Mouse (Mus musculus) G1E (cell line): ENCODE results near the gene Elovl4.

Experiments
- CTCF ChIP-seq: IDR thresholded peaks from 2 replicates; pipeline ENCODE4 v1.5.1; 2012; ENCODE audit warnings: low read depth, low read length, inconsistent platforms, mixed read lengths
- GATA1 ChIP-seq: IDR thresholded peaks from 2 replicates; pipeline ENCODE4 v1.6.1; 2012; ENCODE audit warnings: borderline replicate concordance, low read length, inconsistent platforms, mixed read lengths
- POLR2AphosphoS5 ChIP-seq: IDR thresholded peaks from 2 replicates; pipeline ENCODE4 v1.6.1; 2012; ENCODE audit warnings: low read depth, low read length, inconsistent platforms; ENCODE audit not compliant: insufficient replicate concordance
- TAL1 ChIP-seq: conservative IDR thresholded peaks from 2 replicates; pipeline ENCODE4 v1.6.1; 2012; ENCODE audit warnings: low read depth, low read length, inconsistent platforms, mixed read lengths

DNA sequence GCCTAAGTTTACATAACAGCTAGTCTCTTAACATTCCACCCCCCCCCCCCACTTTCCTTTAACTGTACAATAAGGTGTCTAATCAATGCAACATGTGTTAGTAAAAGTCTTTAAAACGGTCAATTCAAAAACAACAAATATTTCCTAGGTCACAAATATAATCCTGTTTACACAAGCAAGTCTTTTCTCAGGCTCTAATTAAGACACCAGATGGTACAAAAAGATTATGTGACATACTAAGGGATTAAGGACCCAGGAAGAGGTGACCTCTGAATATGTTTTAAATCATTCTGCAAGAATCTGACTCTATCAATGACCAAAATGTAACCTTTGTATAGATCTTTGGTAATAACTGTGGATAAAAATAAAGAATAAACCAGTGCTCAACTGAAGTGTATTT, 20.6 kb downstream of the Elovl4 start:
- TF ChIP-seq CTCF (no peak), TAL1 (no peak), POLR2AphosphoS5 (no peak), GATA1 (no peak)
